Mouse (Mus musculus) CD8-positive naive resting alpha-beta T cell, adult 57 days (primary cell): ENCODE data around the gene Stat3. TPM values are rescaled to one million over a fixed set of nuclear protein-coding genes. Genes with fewer than 3 reads are reported as not detected.

Experiments
- total RNA-seq: library from RNA; stranded (reverse); gene quantifications from one replicate; pipeline ENCODE4 v1.2.4, GENCODE M21; 2023

Stat3 gene
- 216 TPM for total RNA-seq

DNA sequence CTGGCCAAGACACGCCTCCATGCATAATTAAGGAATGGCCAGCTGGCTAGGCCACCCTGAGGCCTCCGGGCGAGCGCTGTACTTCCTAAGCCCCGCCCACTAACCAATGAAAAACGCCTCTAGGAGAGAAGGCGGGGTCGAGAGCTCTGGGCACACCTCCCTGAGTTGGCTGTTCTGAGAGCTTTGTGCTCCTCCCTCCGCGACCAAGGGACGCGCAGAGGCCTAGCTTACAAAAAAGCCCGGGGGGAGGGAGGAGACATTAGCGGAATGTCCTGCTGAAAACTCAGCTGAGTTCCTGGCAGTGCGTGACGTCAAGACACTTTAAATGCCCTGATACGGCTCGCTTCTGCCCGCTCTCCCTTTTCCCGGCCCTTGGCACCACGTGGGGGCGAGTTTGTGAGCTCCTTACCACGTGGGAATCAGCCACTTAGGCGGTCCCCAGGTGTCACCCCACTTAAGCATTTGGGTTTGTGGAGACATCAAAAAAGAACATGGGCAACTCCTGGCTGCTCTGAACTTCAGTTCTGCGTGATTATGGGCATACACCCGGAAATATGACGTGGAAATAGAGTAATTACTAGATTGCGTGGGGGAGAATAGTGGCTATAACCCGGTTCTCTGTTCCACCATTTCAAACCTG, at the start of gene Stat3:
TSS of gene Stat3 (minus strand) at position 29 of the 640 bp plus-strand sequence.

DNA sequence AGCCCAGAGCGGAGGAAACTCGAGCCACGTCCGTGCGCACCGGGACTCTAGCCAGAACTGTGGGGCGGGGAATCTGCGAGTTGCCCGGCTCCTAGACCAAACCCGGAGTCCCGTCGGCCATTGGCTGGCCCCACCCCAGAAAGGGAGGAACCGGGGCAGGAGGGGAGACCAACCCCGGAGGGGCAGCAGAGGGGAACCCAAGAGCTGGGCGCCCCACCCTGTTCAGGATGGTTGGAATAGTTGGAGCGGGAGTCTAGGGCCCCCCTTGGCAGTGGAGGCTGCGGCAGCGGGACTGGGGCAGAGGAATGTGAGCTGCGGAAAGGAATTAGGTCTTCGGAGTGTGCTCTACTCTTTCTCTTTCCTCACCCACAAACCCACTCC, 31.2 kb upstream of the Stat3 start, which contains the start of gene Cavin1:
TSS of gene Cavin1 (minus strand) at position 331 of the 381 bp plus-strand sequence.

DNA sequence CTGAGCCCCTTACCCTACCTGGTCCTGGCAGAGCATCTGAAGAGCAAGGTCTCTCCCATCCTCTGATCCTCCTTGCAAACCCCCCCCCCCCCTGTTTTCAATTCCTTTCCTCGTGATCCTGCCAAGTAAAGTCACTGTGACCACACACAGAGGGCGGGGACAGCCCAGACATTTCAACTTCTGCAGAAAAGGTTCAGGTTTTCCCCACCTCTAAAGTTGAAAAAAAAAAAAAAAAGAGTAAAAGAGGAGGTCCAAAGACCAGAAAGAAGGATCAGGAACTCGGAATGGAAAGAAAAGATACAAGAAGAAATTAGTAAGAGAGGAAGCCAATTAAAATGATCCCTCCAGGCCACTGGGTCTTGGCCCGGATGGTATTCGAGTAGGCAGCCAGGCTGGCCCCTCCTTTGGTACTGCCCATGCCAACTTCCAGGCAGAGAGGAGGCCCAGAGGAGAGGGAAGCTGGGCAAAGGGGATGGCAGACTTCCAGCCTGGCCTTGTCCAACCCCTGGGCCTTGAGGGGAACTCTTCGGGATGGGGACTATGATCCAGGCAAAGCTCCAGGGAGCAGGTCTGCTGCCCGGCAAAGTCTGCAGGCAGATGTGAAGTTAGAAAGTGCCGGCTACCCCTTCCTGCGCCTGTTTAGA, 80.3 kb downstream of the Stat3 start, which contains the start of gene Stat5a:
TSS of gene Stat5a (plus strand) at position 417 of the 644 bp plus-strand sequence.

DNA sequence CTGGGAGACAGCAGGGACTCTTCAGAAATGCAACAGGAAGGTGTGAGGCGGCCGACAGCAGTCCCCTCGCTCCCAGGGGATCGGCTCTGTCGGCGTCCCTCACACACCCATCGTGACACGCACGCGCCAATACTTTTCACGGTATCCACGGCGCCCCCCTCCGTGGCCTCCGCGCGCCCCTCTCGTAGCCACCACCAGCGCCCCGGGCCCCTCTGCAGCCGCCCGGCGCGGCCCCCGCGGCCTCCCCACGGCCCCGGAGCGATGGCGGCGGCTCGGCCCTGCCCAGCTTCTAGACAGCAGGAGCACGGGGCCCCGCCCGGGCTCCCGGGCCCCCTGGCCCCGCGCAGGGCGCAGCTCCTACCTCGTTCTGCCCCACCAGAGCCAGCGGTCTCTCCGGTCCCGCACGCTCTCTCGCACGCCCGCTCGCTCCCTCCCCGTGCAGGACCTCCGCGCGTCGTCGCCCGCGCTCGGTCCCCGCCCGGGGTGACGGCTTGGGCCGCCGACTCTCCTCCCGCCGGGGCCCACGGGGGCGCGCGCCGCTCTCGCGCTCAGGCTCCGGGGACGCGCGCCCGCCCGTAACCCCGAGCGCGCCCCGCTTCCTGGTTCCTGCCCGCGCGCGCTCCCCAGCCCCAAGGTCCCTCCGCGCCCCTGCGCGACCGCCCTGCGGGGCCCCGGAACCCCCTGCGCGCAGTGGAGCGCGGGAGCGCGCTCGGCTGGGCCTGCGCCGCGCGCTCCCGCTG, 89.1 kb downstream of the Stat3 start, which contains the start of gene Stat5b:
TSS of gene Stat5b (minus strand) at position 687 of the 740 bp plus-strand sequence.

Other genes starting within 250 kb of the Stat3 start
- not detected for gene Zfp385c, start 247.1 kb downstream of the Stat3 start, total RNA-seq
- 10.6 TPM for gene Dhx58, start 235.3 kb downstream of the Stat3 start, total RNA-seq
- gene Kat2a, start 227.1 kb downstream of the Stat3 start, total RNA-seq: 41.9 TPM
- gene Hspb9, start 225.7 kb downstream of the Stat3 start, total RNA-seq: not detected
- gene Rab5c, start 201.3 kb downstream of the Stat3 start, total RNA-seq: 121 TPM
- 0.58 TPM for gene Kcnh4, start 179.6 kb downstream of the Stat3 start, total RNA-seq
- gene Hcrt, start 176.6 kb downstream of the Stat3 start, total RNA-seq: not detected
- gene Ghdc, start 168.6 kb downstream of the Stat3 start, total RNA-seq: 7.3 TPM
- gene Stat5b, start 88.8 kb downstream of the Stat3 start, total RNA-seq: 133 TPM
- 81.4 TPM for gene Stat5a, start 80.2 kb downstream of the Stat3 start, total RNA-seq
- gene Cavin1, start 31.3 kb upstream of the Stat3 start, total RNA-seq: 0.18 TPM
- gene Atp6v0a1, start 69.9 kb upstream of the Stat3 start, total RNA-seq: 8.4 TPM
- 10.8 TPM for gene Naglu, start 130.5 kb upstream of the Stat3 start, total RNA-seq
- 1.3 TPM for gene Hsd17b1, start 138.9 kb upstream of the Stat3 start, total RNA-seq
- gene Coasy, start 143.0 kb upstream of the Stat3 start, total RNA-seq: 12.5 TPM
- 43.0 TPM for gene Mlx, start 147.7 kb upstream of the Stat3 start, total RNA-seq
- gene Psmc3ip, start 155.9 kb upstream of the Stat3 start, total RNA-seq: 3.8 TPM
- 78.7 TPM for gene Retreg3, start 180.4 kb upstream of the Stat3 start, total RNA-seq
- 14.5 TPM for gene Tubg1, start 180.4 kb upstream of the Stat3 start, total RNA-seq
- 2.5 TPM for gene Tubg2, start 216.4 kb upstream of the Stat3 start, total RNA-seq
- not detected for gene Cntnap1, start 231.0 kb upstream of the Stat3 start, total RNA-seq
- 0.28 TPM for gene Plekhh3, start 231.8 kb upstream of the Stat3 start, total RNA-seq
- gene Ccr10, start 235.9 kb upstream of the Stat3 start, total RNA-seq: not detected